9 mouse cellular contexts compared by ENCODE assay signal in the genomic region with DNA sequence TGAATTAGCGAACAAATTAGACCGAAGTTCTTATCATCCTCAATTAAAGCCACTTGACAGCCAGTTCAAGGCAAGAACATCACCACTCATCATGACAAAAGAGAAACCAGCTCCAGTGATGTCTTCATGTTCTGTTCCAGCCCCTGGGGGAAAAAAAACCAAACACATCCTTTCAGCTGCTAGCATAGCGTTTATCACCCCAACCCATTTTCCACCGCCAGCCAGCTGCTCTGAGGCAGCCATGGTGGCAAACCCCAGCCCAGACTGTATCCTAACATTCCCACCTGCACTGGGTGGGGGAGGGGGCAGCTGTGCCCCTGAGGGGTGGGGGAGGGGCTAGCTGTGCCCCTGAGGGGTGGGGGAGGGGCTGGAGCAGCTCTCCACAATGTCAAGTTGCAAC. TPM values are rescaled to one million over a fixed set of nuclear protein-coding genes. Genes with fewer than 3 reads are reported as not detected.
A peak's percentile ranks its signal among the peaks of the same experiment; 100 is the strongest.
DNase-seq lines count a peak whose midpoint lies in the region; ATAC-seq lines count a peak whose summit lies in the region.
"Had no signal": no experiment of that assay in that cellular context is flagged by ENCODE, and none has a peak within 500 bp of the region (broad histone marks: within the 10 kb centered on the region; RNA-seq: fewer than 3 reads in every experiment).

No protein-coding gene starts in this region.

- H3K27ac ChIP-seq in embryonic facial prominence, embryonic 12.5 days: peak overlapping the region; percentile 85
- H3K27ac ChIP-seq in limb, embryonic 10.5 days: peak overlapping the region; percentile 91
- H3K27ac ChIP-seq: embryonic facial prominence, embryonic 15.5 days had no signal

- H3K4me3 ChIP-seq in embryonic facial prominence, embryonic 12.5 days: no peak overlapping the region
- peak overlapping the region; percentile 14; the same call in 1 of the 2 replicates for H3K4me3 ChIP-seq in limb, embryonic 10.5 days
- H3K4me3 ChIP-seq: embryonic facial prominence, embryonic 15.5 days had no signal

- H3K4me2 ChIP-seq in embryonic facial prominence, embryonic 12.5 days (replicated peaks): 0 out of 2 replicates have a peak overlapping the region, but pooled peaks have one; percentile 9
- H3K4me2 ChIP-seq: embryonic facial prominence, embryonic 15.5 days had no signal

- no peaks in the 10 kb centered on the region for H3K9me3 ChIP-seq in embryonic facial prominence, embryonic 12.5 days
- H3K9me3 ChIP-seq in limb, embryonic 10.5 days (replicated peaks): no peaks in the 10 kb centered on the region
- H3K9me3 ChIP-seq: embryonic facial prominence, embryonic 15.5 days had no signal

- H3K4me1 ChIP-seq in embryonic facial prominence, embryonic 12.5 days: peaks cover 22% of the 10 kb centered on the region
- peaks cover 59% of the 10 kb centered on the region for H3K4me1 ChIP-seq in limb, embryonic 10.5 days

- no peak for ATAC-seq in embryonic facial prominence, embryonic 12.5 days (ENCODE audit: insufficient number of reproducible peaks, insufficient read depth, low FRiP score, low TSS enrichment)
- ATAC-seq in megakaryocyte progenitor cell, adult 5-6 weeks (replicated peaks; ENCODE audit: poor library complexity): no peak

- no peaks in the 10 kb centered on the region for H3K27me3 ChIP-seq in embryonic facial prominence, embryonic 12.5 days
- H3K27me3 ChIP-seq in limb, embryonic 10.5 days (ENCODE audit: low read depth, poor library complexity, severe bottlenecking): no peaks in the 10 kb centered on the region
- H3K27me3 ChIP-seq: embryonic facial prominence, embryonic 15.5 days had no signal

- peak; percentile 21 for DNase-seq in lung, postnatal 10 days
- DNase-seq in lung, adult 18-20 months: no peak
- peak; percentile 68 for DNase-seq in limb, embryonic 10.5 days (ENCODE audit: low spot score)
- DNase-seq in retina, postnatal 7 days (ENCODE audit: low read depth, low spot score): peak; percentile 36
- DNase-seq in cerebellum, adult 9-11 months: no peak
- DNase-seq: thymus, adult 2 months had no signal

- H3K36me3 ChIP-seq in embryonic facial prominence, embryonic 12.5 days: no peaks in the 10 kb centered on the region
- 0 out of 2 replicates have a peak, but pooled peaks cover 4% of the 10 kb centered on the region for H3K36me3 ChIP-seq in limb, embryonic 10.5 days
- H3K36me3 ChIP-seq: embryonic facial prominence, embryonic 15.5 days had no signal

- 34% methylated on average over 4 of the region's 4 CpGs for WGBS in embryonic facial prominence, embryonic 12.5 days
- 37% methylated on average over 4 of the region's 4 CpGs for WGBS in limb, embryonic 10.5 days

- H3K9ac ChIP-seq in embryonic facial prominence, embryonic 12.5 days: no peak overlapping the region
- H3K9ac ChIP-seq: embryonic facial prominence, embryonic 15.5 days had no signal

RNA-seq across cellular contexts. Expression of a gene that starts 30.3 kb away (rescaled TPM):
- polyA plus RNA-seq in embryonic facial prominence, embryonic 12.5 days (2016; fragmentation: Nextera tagmentation; extraction: Ambion mirVana): 140 and 144 TPM in 2 replicates
- polyA plus RNA-seq in limb, embryonic 10.5 days (2016; fragmentation: Nextera tagmentation; extraction: Ambion mirVana): 79.5 and 123 TPM in 2 replicates
- 12.5 and 13.0 TPM in 2 replicates for total RNA-seq in megakaryocyte progenitor cell, adult 5-6 weeks (2015)
- 8.0 and 8.2 TPM in 2 replicates for total RNA-seq in megakaryocyte progenitor cell, adult 5-6 weeks (2017)

Comparison
In these comparisons a context has a peak if more than half of its experiments do, and no peak if none do; other contexts are left out.
1. DNase-seq: peak in lung, postnatal 10 days (single experiment), limb, embryonic 10.5 days (single experiment) and retina, postnatal 7 days (single experiment); none in lung, adult 18-20 months (0 of 2) and cerebellum, adult 9-11 months (single experiment).